Mouse (Mus musculus) cerebellum, adult 11 months (tissue): ENCODE measurements around the gene Tnk1.

Experiments
- DNase-seq: peaks from one replicate; pipeline ENCODE4 v3.0.0; 2022

The Tnk1 gene

DNA sequence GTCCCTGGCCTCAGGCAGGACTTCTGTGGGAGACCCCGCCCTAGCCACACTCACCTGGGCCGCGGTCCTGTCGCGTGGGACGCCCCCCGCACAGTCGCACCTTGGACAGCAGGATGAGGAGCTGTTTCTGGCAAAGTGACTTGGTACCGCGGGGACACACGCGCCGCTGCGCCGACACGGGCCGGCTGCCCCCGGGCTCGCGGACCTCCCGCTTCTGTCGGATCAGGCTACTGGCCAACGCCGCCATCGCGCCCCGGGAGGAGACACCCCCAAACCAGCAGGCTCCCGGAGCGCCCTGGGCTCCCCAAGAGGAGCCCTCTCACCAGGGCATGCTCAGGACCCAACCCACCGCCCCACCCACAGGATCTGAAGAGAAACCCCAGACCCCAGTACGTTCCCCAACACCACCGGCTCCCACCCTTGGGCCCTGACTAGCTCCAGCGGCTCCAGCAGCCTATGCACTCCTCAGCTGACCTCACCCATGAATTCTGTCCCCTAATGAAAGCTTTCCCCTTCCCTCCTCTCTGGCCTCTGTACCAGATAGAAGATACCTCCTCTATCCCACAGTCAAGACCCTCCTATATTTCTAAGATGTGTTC is 57.1 kb downstream of the Tnk1 start, which contains the start of gene Fgf11:
Gene Fgf11 (minus strand): TSS at position 479 of the 599 bp plus-strand sequence.
- no peak for DNase-seq
